Mouse (Mus musculus) spleen, adult 2 months (tissue): ENCODE measurements at regions not wholly inside any gene's neighbourhood (a gene's known extent, or its start where the extent isn't known, plus 50 kb on each side); places are given as distances from the start of the nearest gene placed in this dataset.

Experiments
- CTCF ChIP-seq: fragments of 200-500 bp; IDR thresholded peaks from 2 replicates; pipeline ENCODE4 v1.5.1; 2011; ENCODE audit warnings: mild to moderate bottlenecking, inconsistent platforms; ENCODE audit not compliant: insufficient read depth, insufficient read length, insufficient replicate concordance; ENCODE audit errors: extremely low read depth
- POLR2A ChIP-seq: fragments of 200-500 bp; IDR thresholded peaks from 2 replicates; pipeline ENCODE4 v1.6.1; 2011; ENCODE audit warnings: low read depth, low read length, inconsistent platforms

- no peak for TF ChIP-seq POLR2A
- no peak for TF ChIP-seq CTCF
These were observed 127.4 kb downstream of the Zbtb18 start for GRCm38 (mm10) chr1:177569572-177569971.
